21 mouse cellular contexts compared by ENCODE assay signal in the genomic region with DNA sequence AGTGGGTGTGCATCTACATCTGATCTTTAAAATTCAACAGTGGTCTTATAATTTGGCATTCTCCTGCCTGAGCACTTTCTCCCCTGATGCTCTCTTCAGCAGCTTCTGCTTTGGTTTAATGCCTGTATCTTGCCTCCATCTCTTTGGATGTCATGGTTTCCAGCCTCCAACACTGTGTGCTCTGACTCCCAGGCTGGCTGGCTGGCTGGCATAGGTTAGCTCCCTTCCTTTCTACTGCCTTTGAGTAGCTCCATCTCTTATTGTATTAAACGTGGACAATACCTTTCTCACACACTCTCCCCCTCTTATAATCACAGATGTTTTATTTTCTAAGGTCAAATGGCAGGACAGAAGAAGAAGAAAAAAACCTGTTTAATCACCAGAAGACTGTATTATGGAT. TPM values are rescaled to one million over a fixed set of nuclear protein-coding genes. Genes with fewer than 3 reads are reported as not detected.
DNase-seq lines count a peak whose midpoint lies in the region; ATAC-seq lines count a peak whose summit lies in the region.
"Had no signal": no experiment of that assay in that cellular context is flagged by ENCODE, and none has a peak within 500 bp of the region (broad histone marks: within the 10 kb centered on the region; RNA-seq: fewer than 3 reads in every experiment).

No protein-coding gene starts in this region.

- DNase-seq in forebrain, embryonic 10.5 days (ENCODE audit: extremely low spot score, low spot score) = no peak
- no peak for DNase-seq in forebrain, embryonic 14.5 days (ENCODE audit: low spot score)
- no peak for DNase-seq in midbrain, embryonic 14.5 days
- DNase-seq in ovary, postnatal 36 days (ENCODE audit: low spot score) = no peak
- DNase-seq in spleen, adult 12 weeks (ENCODE audit: low spot score) = no peak
- no peak for DNase-seq in Muller cell, postnatal 12 days (ENCODE audit: inconsistent ontology term)
- DNase-seq: gastrocnemius, postnatal 10 days; heart, adult 2 months; heart, postnatal 36 days; kidney, postnatal 4 days; liver, embryonic 13.5 days; lung, embryonic 14.5 days; lung, postnatal 4 days; thymus, adult 18-20 months had no signal

- H3K36me3 ChIP-seq in forebrain, embryonic 10.5 days (replicated peaks) = no peaks in the 10 kb centered on the region
- H3K36me3 ChIP-seq in forebrain, embryonic 14.5 days (ENCODE audit: control insufficient read depth, insufficient read depth, low read length) = no peaks in the 10 kb centered on the region
- no peaks in the 10 kb centered on the region for H3K36me3 ChIP-seq in hindbrain, embryonic 15.5 days
- no peaks in the 10 kb centered on the region for H3K36me3 ChIP-seq in midbrain, embryonic 14.5 days (ENCODE audit: control insufficient read depth, insufficient read depth, low read length)
- H3K36me3 ChIP-seq: embryonic facial prominence, embryonic 10.5 days; intestine, embryonic 15.5 days; kidney, embryonic 15.5 days; liver, embryonic 13.5 days; stomach, embryonic 15.5 days had no signal

- no peak overlapping the region for H3K4me3 ChIP-seq in forebrain, embryonic 10.5 days
- no peak overlapping the region for H3K4me3 ChIP-seq in forebrain, embryonic 14.5 days (ENCODE audit: low read depth, low read length)
- no peak overlapping the region for H3K4me3 ChIP-seq in hindbrain, embryonic 15.5 days
- no peak overlapping the region for H3K4me3 ChIP-seq in midbrain, embryonic 14.5 days (replicated peaks; ENCODE audit: low read depth, low read length)
- H3K4me3 ChIP-seq: embryonic facial prominence, embryonic 10.5 days; heart, adult 2 months; intestine, embryonic 15.5 days; kidney, embryonic 15.5 days; liver, embryonic 13.5 days; stomach, embryonic 15.5 days had no signal

- 71% methylated on average over 1 of the region's 1 CpGs for WGBS in forebrain, embryonic 10.5 days
- 5% methylated on average over 1 of the region's 1 CpGs for WGBS in forebrain, embryonic 14.5 days
- WGBS in hindbrain, embryonic 15.5 days = 19% methylated on average over 1 of the region's 1 CpGs
- WGBS in midbrain, embryonic 14.5 days = 3% methylated on average over 1 of the region's 1 CpGs

- peak overlapping the region; percentile 54; the same call in 1 of the 2 replicates for H3K27ac ChIP-seq in forebrain, embryonic 10.5 days
- H3K27ac ChIP-seq in forebrain, embryonic 14.5 days (ENCODE audit: low read depth, low read length) = peak overlapping the region; percentile 81
- H3K27ac ChIP-seq in hindbrain, embryonic 15.5 days (replicated peaks) = peak overlapping the region; percentile 69
- H3K27ac ChIP-seq in midbrain, embryonic 14.5 days (replicated peaks; ENCODE audit: low read depth, low read length) = peak overlapping the region; percentile 82
- H3K27ac ChIP-seq: embryonic facial prominence, embryonic 10.5 days; heart, adult 2 months; intestine, embryonic 15.5 days; kidney, embryonic 15.5 days; liver, embryonic 13.5 days; stomach, embryonic 15.5 days had no signal

- 0 out of 2 replicates have a peak, but pooled peaks cover 3% of the 10 kb centered on the region for H3K27me3 ChIP-seq in forebrain, embryonic 10.5 days (ENCODE audit: poor library complexity, severe bottlenecking)
- no peaks in the 10 kb centered on the region for H3K27me3 ChIP-seq in forebrain, embryonic 14.5 days (replicated peaks; ENCODE audit: control insufficient read depth, insufficient read depth, low read length)
- no peaks in the 10 kb centered on the region for H3K27me3 ChIP-seq in hindbrain, embryonic 15.5 days
- no peaks in the 10 kb centered on the region for H3K27me3 ChIP-seq in midbrain, embryonic 14.5 days (ENCODE audit: control insufficient read depth, insufficient read depth, low read length)
- H3K27me3 ChIP-seq: intestine, embryonic 15.5 days; kidney, embryonic 15.5 days; liver, embryonic 13.5 days; stomach, embryonic 15.5 days had no signal

- no peak overlapping the region for H3K9ac ChIP-seq in forebrain, embryonic 14.5 days (ENCODE audit: low read length)
- H3K9ac ChIP-seq in hindbrain, embryonic 15.5 days = no peak overlapping the region
- no peak overlapping the region for H3K9ac ChIP-seq in midbrain, embryonic 14.5 days (replicated peaks; ENCODE audit: low read length)
- H3K9ac ChIP-seq: intestine, embryonic 15.5 days; kidney, embryonic 15.5 days; liver, embryonic 13.5 days; lung, embryonic 14.5 days; stomach, embryonic 15.5 days had no signal

- H3K4me1 ChIP-seq in forebrain, embryonic 10.5 days = peaks cover 16% of the 10 kb centered on the region
- H3K4me1 ChIP-seq in forebrain, embryonic 14.5 days (ENCODE audit: control insufficient read depth, insufficient read depth, low read length) = peaks cover 11% of the 10 kb centered on the region; the same call in 1 of the 2 replicates
- H3K4me1 ChIP-seq in hindbrain, embryonic 15.5 days (replicated peaks) = peaks cover 14% of the 10 kb centered on the region
- H3K4me1 ChIP-seq in midbrain, embryonic 14.5 days (ENCODE audit: control insufficient read depth, insufficient read depth, low read length) = peaks cover 16% of the 10 kb centered on the region
- H3K4me1 ChIP-seq: intestine, embryonic 15.5 days; kidney, embryonic 15.5 days; liver, embryonic 13.5 days; stomach, embryonic 15.5 days had no signal

- H3K9me3 ChIP-seq in forebrain, embryonic 10.5 days = no peaks in the 10 kb centered on the region
- H3K9me3 ChIP-seq in forebrain, embryonic 14.5 days (replicated peaks; ENCODE audit: control insufficient read depth, low read length) = no peaks in the 10 kb centered on the region
- no peaks in the 10 kb centered on the region for H3K9me3 ChIP-seq in hindbrain, embryonic 15.5 days
- H3K9me3 ChIP-seq in midbrain, embryonic 14.5 days (ENCODE audit: control insufficient read depth, low read length) = no peaks in the 10 kb centered on the region
- H3K9me3 ChIP-seq: embryonic facial prominence, embryonic 10.5 days; intestine, embryonic 15.5 days; kidney, embryonic 15.5 days; liver, embryonic 13.5 days; stomach, embryonic 15.5 days had no signal

- peak; percentile 64; the same call in 1 of the 2 replicates for ATAC-seq in forebrain, embryonic 14.5 days
- no peak for ATAC-seq in hindbrain, embryonic 15.5 days (ENCODE audit: low FRiP score, low read depth)
- peak; percentile 62; the same call in 1 of the 2 replicates for ATAC-seq in midbrain, embryonic 14.5 days (ENCODE audit: low FRiP score, low TSS enrichment)
- ATAC-seq in granulocyte monocyte progenitor cell, adult 5-6 weeks (replicated peaks; ENCODE audit: poor library complexity, severe bottlenecking) = no peak
- ATAC-seq: intestine, embryonic 15.5 days had no signal

- H3K4me2 ChIP-seq in forebrain, embryonic 14.5 days (ENCODE audit: low read length) = no peak overlapping the region
- H3K4me2 ChIP-seq in hindbrain, embryonic 15.5 days = no peak overlapping the region
- no peak overlapping the region for H3K4me2 ChIP-seq in midbrain, embryonic 14.5 days (ENCODE audit: low read length)
- H3K4me2 ChIP-seq: intestine, embryonic 15.5 days; kidney, embryonic 15.5 days; liver, embryonic 13.5 days; lung, embryonic 14.5 days; stomach, embryonic 15.5 days had no signal

RNA-seq across cellular contexts. Expression of a gene that starts 14.9 kb away (rescaled TPM):
- polyA plus RNA-seq in forebrain, embryonic 10.5 days (2016; fragmentation: Nextera tagmentation; extraction: Ambion mirVana) = 0.59 and 0.79 TPM in 2 replicates
- polyA plus RNA-seq in forebrain, embryonic 14.5 days (2014; fragmentation: Nextera tagmentation; extraction: Ambion mirVana) = 1.5 and 1.7 TPM in 2 replicates
- polyA plus RNA-seq in hindbrain, embryonic 15.5 days (2015; fragmentation: Nextera tagmentation; extraction: Ambion mirVana) = 4.4 and 6.2 TPM in 2 replicates
- polyA plus RNA-seq in midbrain, embryonic 14.5 days (2014; fragmentation: Nextera tagmentation; extraction: Ambion mirVana) = 2.7 and 4.0 TPM in 2 replicates
- total RNA-seq in granulocyte monocyte progenitor cell, adult 5-6 weeks (2014; fragmentation: Nextera tagmentation) = 3.1 TPM in 1 of 2 replicates, not detected in the other
- total RNA-seq in granulocyte monocyte progenitor cell, adult 5-6 weeks (2017) = 1.2 TPM in 1 of 2 replicates, not detected in the other
- total RNA-seq: adrenal gland, adult 18-20 months had no signal

Comparison
In these comparisons a context has a peak if more than half of its experiments do, and no peak if none do; other contexts are left out.
1. ATAC-seq: peak in forebrain, embryonic 14.5 days (single experiment) and midbrain, embryonic 14.5 days (single experiment); none in hindbrain, embryonic 15.5 days (single experiment) and granulocyte monocyte progenitor cell, adult 5-6 weeks (single experiment).
2. Peak in every context shown above with its lines, with median percentiles within 50 percentile points of each other: H3K27ac ChIP-seq.